Mouse (Mus musculus): ENCODE data around the gene Cdc25b. TPM values are rescaled to one million over a fixed set of nuclear protein-coding genes. Genes with fewer than 3 reads are reported as not detected.

The Cdc25b gene
- total RNA-seq, 2 experiments from 2014 or later: 160 to 363 TPM

- ATAC-seq (replicated peaks; ENCODE audit: low FRiP score, poor library complexity, severe bottlenecking): peak; percentile 78
Measured at GRCm38 (mm10) chr2:131159491-131159910, 27.2 kb upstream of the Cdc25b start.

- peak; percentile 89 for ATAC-seq (replicated peaks; ENCODE audit: low FRiP score, poor library complexity, severe bottlenecking)
Measured at GRCm38 (mm10) chr2:131159938-131160581, 26.7 kb upstream of the Cdc25b start, which contains the start of gene 1700037H04Rik. Gene 1700037H04Rik, minus strand, starts transcription at chr2:131160081.

GRCm38 (mm10) chr2:131160671-131161111 is 26.1 kb upstream of the Cdc25b start:
- ATAC-seq (replicated peaks; ENCODE audit: low FRiP score, poor library complexity, severe bottlenecking): peak; percentile 31

GRCm38 (mm10) chr2:131163924-131164323 is 22.8 kb upstream of the Cdc25b start:
- ATAC-seq (replicated peaks; ENCODE audit: low FRiP score, poor library complexity, severe bottlenecking): no peak

- ATAC-seq (replicated peaks; ENCODE audit: low FRiP score, poor library complexity, severe bottlenecking): no peak
Measured at GRCm38 (mm10) chr2:131166172-131166571, 20.6 kb upstream of the Cdc25b start.

- ATAC-seq (replicated peaks; ENCODE audit: low FRiP score, poor library complexity, severe bottlenecking): no peak
Measured at GRCm38 (mm10) chr2:131167984-131168383, 18.8 kb upstream of the Cdc25b start.

GRCm38 (mm10) chr2:131168914-131169313 is 17.8 kb upstream of the Cdc25b start:
- ATAC-seq (replicated peaks; ENCODE audit: low FRiP score, poor library complexity, severe bottlenecking): no peak

- ATAC-seq (replicated peaks; ENCODE audit: low FRiP score, poor library complexity, severe bottlenecking): no peak
Measured at GRCm38 (mm10) chr2:131170936-131171335, 15.8 kb upstream of the Cdc25b start.

- ATAC-seq (replicated peaks; ENCODE audit: low FRiP score, poor library complexity, severe bottlenecking): no peak
Measured at GRCm38 (mm10) chr2:131171401-131172104, 15.2 kb upstream of the Cdc25b start.

- no peak for ATAC-seq (replicated peaks; ENCODE audit: low FRiP score, poor library complexity, severe bottlenecking)
Measured at GRCm38 (mm10) chr2:131172322-131172721, 14.4 kb upstream of the Cdc25b start.

GRCm38 (mm10) chr2:131174700-131175099 is 12.0 kb upstream of the Cdc25b start:
- peak; percentile 71 for ATAC-seq (replicated peaks; ENCODE audit: low FRiP score, poor library complexity, severe bottlenecking)

GRCm38 (mm10) chr2:131175286-131175944 is 11.3 kb upstream of the Cdc25b start:
- no peak for ATAC-seq (replicated peaks; ENCODE audit: low FRiP score, poor library complexity, severe bottlenecking)

GRCm38 (mm10) chr2:131175945-131176309 is 10.8 kb upstream of the Cdc25b start:
- no peak for ATAC-seq (replicated peaks; ENCODE audit: low FRiP score, poor library complexity, severe bottlenecking)

GRCm38 (mm10) chr2:131176491-131176890 is 10.3 kb upstream of the Cdc25b start:
- ATAC-seq (replicated peaks; ENCODE audit: low FRiP score, poor library complexity, severe bottlenecking): no peak

- no peak for ATAC-seq (replicated peaks; ENCODE audit: low FRiP score, poor library complexity, severe bottlenecking)
Measured at GRCm38 (mm10) chr2:131177932-131178331, 8.8 kb upstream of the Cdc25b start.

- peak; percentile 7; the same call in 1 of the 2 replicates for ATAC-seq (replicated peaks; ENCODE audit: low FRiP score, poor library complexity, severe bottlenecking)
Measured at GRCm38 (mm10) chr2:131178828-131179245, 7.9 kb upstream of the Cdc25b start.

GRCm38 (mm10) chr2:131179246-131179886 is 7.4 kb upstream of the Cdc25b start:
- ATAC-seq (replicated peaks; ENCODE audit: low FRiP score, poor library complexity, severe bottlenecking): peak; percentile 62

GRCm38 (mm10) chr2:131179990-131180587 is 6.7 kb upstream of the Cdc25b start, which contains the start of gene Cenpb:
Gene Cenpb, minus strand, starts transcription at chr2:131180067.
- ATAC-seq (replicated peaks; ENCODE audit: low FRiP score, poor library complexity, severe bottlenecking): peak; percentile 53

- peak; percentile 27 for ATAC-seq (replicated peaks; ENCODE audit: low FRiP score, poor library complexity, severe bottlenecking)
Measured at GRCm38 (mm10) chr2:131186343-131186742, 406 bp upstream of the Cdc25b start.

- ATAC-seq (replicated peaks; ENCODE audit: low FRiP score, poor library complexity, severe bottlenecking): no peak
Measured at GRCm38 (mm10) chr2:131187602-131187922, 813 bp downstream of the Cdc25b start.
